Mouse (Mus musculus) liver, embryonic 14.5 days (tissue): ENCODE measurements at regions not wholly inside any gene's neighbourhood (a gene's known extent, or its start where the extent isn't known, plus 50 kb on each side); places are given as distances from the start of the nearest gene placed in this dataset.

Experiments used
- ATAC-seq: fragments of 200-750 bp; cut with Nextera tagmentation; 2 replicates; pipeline ENCODE4 v1.8.0; 2017; ENCODE audit warnings: moderate number of reproducible peaks, mild to moderate bottlenecking, moderate library complexity; ENCODE audit not compliant: insufficient read depth
- DNase-seq, 3 experiments: peaks; one replicate each; pipeline ENCODE4 v3.0.0-alpha.2; 2012 to 2013; ENCODE audit warnings: low read depth in 3 of 3, low spot score in 3 of 3
- H3K27ac ChIP-seq: fragments of 300-500 bp; sonication (generic); 2 replicates; pipeline ENCODE4 v1.5.1; 2014; ENCODE audit warnings: moderate library complexity, mild to moderate bottlenecking, control low read depth, inconsistent platforms
- H3K27me3 ChIP-seq: fragments of 300-500 bp; sonication (generic); 2 replicates; pipeline ENCODE4 v1.6.1; 2014; ENCODE audit warnings: mild to moderate bottlenecking, low read length, moderate library complexity; ENCODE audit not compliant: control insufficient read depth, insufficient read depth
- H3K36me3 ChIP-seq: fragments of 300-500 bp; sonication (generic); replicated peaks from 2 replicates; pipeline ENCODE4 v1.6.1; 2014; ENCODE audit warnings: low read depth; ENCODE audit not compliant: control insufficient read depth, insufficient read depth
- H3K4me1 ChIP-seq, 2 experiments: fragments of 200-500 bp in 1 of 2; fragments of 300-500 bp in 1 of 2; sonication (generic) in 1 of 2; replicated peaks; 2 replicates each; pipeline ENCODE4 v1.6.1; 2012 to 2014; ENCODE audit warnings: antibody characterized with exemption in 1 of 2, inconsistent platforms in 1 of 2, low read length in 1 of 2; ENCODE audit not compliant: control insufficient read depth in 2 of 2, insufficient read depth in 2 of 2
- H3K4me2 ChIP-seq: fragments of 300-500 bp; sonication (generic); 2 replicates; pipeline ENCODE4 v1.6.1; 2014; ENCODE audit warnings: low read depth, mild to moderate bottlenecking, control low read depth, moderate library complexity
- H3K4me3 ChIP-seq, 2 experiments: fragments of 200-500 bp in 1 of 2; fragments of 300-500 bp in 1 of 2; sonication (generic) in 1 of 2; 2 replicates each; pipeline ENCODE4 v1.5.1; 2012 to 2014; ENCODE audit warnings: low read depth in 2 of 2, low read length in 2 of 2, mild to moderate bottlenecking in 2 of 2, control low read depth in 1 of 2, inconsistent platforms in 1 of 2, moderate library complexity in 1 of 2; ENCODE audit not compliant: insufficient read depth in 1 of 2
- H3K9ac ChIP-seq: fragments of 300-500 bp; sonication (generic); replicated peaks from 2 replicates; pipeline ENCODE4 v1.6.1; 2014; ENCODE audit warnings: mild to moderate bottlenecking, control low read depth, moderate library complexity
- H3K9me3 ChIP-seq: fragments of 300-500 bp; sonication (generic); 2 replicates; pipeline ENCODE4 v1.6.1; 2016; ENCODE audit warnings: low read length, mixed read lengths; ENCODE audit not compliant: control insufficient read depth
- CTCF ChIP-seq: IDR thresholded peaks from 2 replicates; pipeline ENCODE4 v1.5.1; 2016; ENCODE audit warnings: antibody characterized with exemption, low read depth, control low read depth
- EP300 ChIP-seq: IDR thresholded peaks from 2 replicates; pipeline ENCODE4 v1.6.1; 2016; ENCODE audit warnings: antibody characterized with exemption, low read depth
- WGBS: fragments of 180-500 bp; shearing (Covaris S2); extraction: QIAGEN DNeasy Blood & Tissue Kit; methylation state at CpG from one replicate; pipeline ENCODE4 v1.1.7; 2014; ENCODE audit not compliant: insufficient replicate concordance; 5-methylcytosine and 5-hydroxymethylcytosine counted together

- Histone ChIP-seq H3K9me3 (no peaks in the 10 kb centered on the region), H3K4me1 (no peaks in the 10 kb centered on the region), H3K4me2 (no peak overlapping the region), H3K4me3 (no peak overlapping the region), H3K27me3 (no peaks in the 10 kb centered on the region), H3K36me3 (no peaks in the 10 kb centered on the region), H3K9ac (no peak overlapping the region), H3K27ac (no peak overlapping the region)
- WGBS = 52% methylated on average over 5 of the region's 5 CpGs
- TF ChIP-seq CTCF = no peak
- no peak for TF ChIP-seq EP300
- DNase-seq = no peak
- no peak for ATAC-seq
These were observed 102.9 kb upstream of the Bnip2 start for GRCm38 (mm10) chr9:69886351-69886750.

GRCm38 (mm10) chr9:69898016-69898415, 91.2 kb upstream of the Bnip2 start:
- Histone ChIP-seq H3K4me2 (no peak overlapping the region), H3K27me3 (no peaks in the 10 kb centered on the region), H3K9me3 (no peaks in the 10 kb centered on the region), H3K36me3 (no peaks in the 10 kb centered on the region), H3K9ac (no peak overlapping the region), H3K4me1 (no peaks in the 10 kb centered on the region), H3K27ac (no peak overlapping the region), H3K4me3 (no peak overlapping the region)
- TF ChIP-seq EP300 = no peak
- no peak for TF ChIP-seq CTCF
- DNase-seq = no peak
- no peak for ATAC-seq
- WGBS = 47% methylated on average over 10 of the region's 10 CpGs

DNA sequence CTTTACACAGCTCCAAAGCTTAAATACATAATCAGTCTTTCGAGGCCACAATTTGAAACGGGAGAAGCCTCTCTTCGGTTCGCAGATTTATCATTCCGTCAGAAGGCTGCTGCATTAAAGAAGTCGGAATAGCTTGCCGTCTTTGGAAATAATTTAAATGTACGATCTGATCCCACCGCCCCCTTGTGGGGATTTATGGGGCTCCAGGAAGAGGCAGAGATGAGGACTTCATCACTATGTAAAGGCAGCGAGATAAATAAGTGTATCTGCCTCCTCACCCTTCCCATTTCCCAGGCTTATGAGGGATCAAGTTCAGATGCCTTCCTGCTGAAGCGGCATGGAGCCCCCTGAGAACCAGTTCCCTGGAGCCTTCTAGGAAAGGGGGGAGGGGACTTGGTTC, 89.9 kb upstream of the Bnip2 start:
- no peak overlapping the region for H3K4me3 ChIP-seq
- TF ChIP-seq EP300 = no peak
- TF ChIP-seq CTCF = no peak
- no peak for ATAC-seq
- no peak overlapping the region for H3K27ac ChIP-seq
- H3K9me3 ChIP-seq = no peaks in the 10 kb centered on the region
- no peak for DNase-seq
- H3K27me3 ChIP-seq = no peaks in the 10 kb centered on the region
- H3K4me1 ChIP-seq = no peaks in the 10 kb centered on the region
- H3K9ac ChIP-seq = no peak overlapping the region
- whole genome bisulfite sequencing = 35% methylated on average over 11 of the region's 11 CpGs
- H3K4me2 ChIP-seq = no peak overlapping the region
- no peaks in the 10 kb centered on the region for H3K36me3 ChIP-seq

- no peak overlapping the region for H3K4me3 ChIP-seq
- H3K9ac ChIP-seq = no peak overlapping the region
- H3K27me3 ChIP-seq = no peaks in the 10 kb centered on the region
- no peak for ATAC-seq
- 44% methylated on average over 6 of the region's 6 CpGs for WGBS
- TF ChIP-seq EP300 = no peak
- TF ChIP-seq CTCF = no peak
- H3K27ac ChIP-seq = no peak overlapping the region
- H3K9me3 ChIP-seq = no peaks in the 10 kb centered on the region
- H3K4me2 ChIP-seq = no peak overlapping the region
- DNase-seq = no peak
- H3K4me1 ChIP-seq = no peaks in the 10 kb centered on the region
- no peaks in the 10 kb centered on the region for H3K36me3 ChIP-seq
These were observed 88.4 kb upstream of the Bnip2 start for GRCm38 (mm10) chr9:69900871-69901270.

DNA sequence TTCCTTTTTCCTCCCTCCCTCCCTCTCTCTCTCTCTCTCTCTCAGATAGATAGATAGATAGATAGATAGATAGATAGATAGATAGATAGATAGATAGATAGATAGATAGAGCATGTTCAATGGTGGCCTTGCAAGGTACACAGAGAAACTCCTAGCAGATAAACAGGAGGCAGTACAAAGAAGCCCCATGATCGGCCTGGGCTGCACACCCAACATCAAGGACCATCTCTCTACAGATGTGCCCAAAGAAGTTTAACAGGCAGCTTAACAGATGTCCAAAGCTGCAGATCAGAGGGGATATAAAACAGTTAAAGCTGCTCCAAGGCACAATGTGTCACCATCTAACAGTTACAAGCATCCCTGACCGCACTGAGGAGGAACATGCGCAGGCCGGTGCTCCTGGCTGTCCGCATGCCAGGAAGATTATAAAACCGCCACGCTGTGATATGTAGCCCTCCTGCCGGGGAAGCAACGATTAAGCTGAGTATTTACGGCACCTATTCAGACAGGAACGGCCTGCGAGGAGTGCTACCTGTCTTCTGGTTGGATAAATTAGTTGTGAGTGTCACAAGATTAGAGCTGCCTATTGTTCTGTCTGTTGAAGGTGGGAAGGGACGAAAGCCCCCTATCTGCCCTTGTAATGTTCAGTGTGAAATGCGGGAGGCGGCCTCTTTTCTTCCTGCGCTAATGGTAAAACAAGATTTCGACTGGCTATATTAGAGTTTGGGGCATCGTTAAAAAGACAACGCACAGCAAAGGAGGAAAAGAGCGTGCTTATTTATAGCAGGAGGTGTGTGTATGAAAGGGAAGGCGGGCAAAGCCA, 81.9 kb upstream of the Bnip2 start:
- DNase-seq (no peak), ATAC-seq (no peak)
- 25% methylated on average over 21 of the region's 21 CpGs for WGBS
- Histone ChIP-seq H3K27ac (no peak overlapping the region), H3K4me3 (no peak overlapping the region), H3K4me1 (no peaks in the 10 kb centered on the region), H3K9me3 (no peaks in the 10 kb centered on the region), H3K4me2 (no peak overlapping the region), H3K9ac (no peak overlapping the region), H3K27me3 (no peaks in the 10 kb centered on the region), H3K36me3 (no peaks in the 10 kb centered on the region)
- TF ChIP-seq EP300 = no peak
